Mouse (Mus musculus) cortical plate, adult 2 months (tissue): Measurements from ENCODE around the gene Nppc.

Source experiments
- CTCF ChIP-seq: fragments of 200-500 bp; IDR thresholded peaks from 2 replicates; pipeline ENCODE4 v1.5.1; 2011; ENCODE audit warnings: mild to moderate bottlenecking, control low read depth, low read length; ENCODE audit not compliant: insufficient read depth; ENCODE audit errors: extremely low read depth
- POLR2A ChIP-seq: fragments of 200-500 bp; IDR thresholded peaks from 2 replicates; pipeline ENCODE4 v1.6.1; 2011; ENCODE audit warnings: mild to moderate bottlenecking, low read length, control low read depth; ENCODE audit not compliant: insufficient read depth; ENCODE audit errors: extremely low read depth

GRCm38 (mm10) chr1:86719391-86719790 lies 49.0 kb upstream of the Nppc start:
- TF ChIP-seq CTCF (no peak), POLR2A (no peak)
